Comparison of ENCODE assay signal across 16 mouse cellular contexts in the genomic region with DNA sequence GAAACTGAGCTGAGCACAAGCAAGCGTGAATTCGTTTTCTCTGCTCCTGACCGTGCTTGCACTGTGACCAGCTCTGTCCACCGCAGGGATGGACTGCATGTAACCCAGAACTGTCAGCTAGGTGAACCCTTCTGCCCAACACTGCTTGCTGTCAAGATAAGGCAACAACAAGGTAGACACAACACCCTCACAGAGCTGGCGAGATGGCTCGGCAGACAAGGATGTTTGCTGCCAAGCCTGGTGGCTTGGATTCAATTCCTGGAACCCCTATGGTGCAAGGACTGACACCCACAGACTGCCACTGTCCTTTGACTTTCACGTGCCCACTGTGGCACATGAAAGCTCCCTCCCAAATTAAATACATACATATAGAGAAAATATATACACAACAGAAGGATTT. TPM values are rescaled to one million over a fixed set of nuclear protein-coding genes. Genes with fewer than 3 reads are reported as not detected.
"Had no signal": no experiment of that assay in that cellular context is flagged by ENCODE, and none has a peak within 500 bp of the region (broad histone marks: within the 10 kb centered on the region; RNA-seq: fewer than 3 reads in every experiment).

No protein-coding gene starts in this region.

- H3K9me3 ChIP-seq: limb, embryonic 12.5 days; liver, embryonic 13.5 days; midbrain, embryonic 13.5 days; neural tube, embryonic 15.5 days had no signal

- H3K27ac ChIP-seq: layer of hippocampus, adult 2 months; left cerebral cortex, adult 2 months; limb, embryonic 12.5 days; liver, embryonic 13.5 days; midbrain, embryonic 13.5 days; neural tube, embryonic 15.5 days had no signal

- H3K27me3 ChIP-seq: limb, embryonic 12.5 days; liver, embryonic 13.5 days; midbrain, embryonic 13.5 days; neural tube, embryonic 15.5 days had no signal

- H3K9ac ChIP-seq: limb, embryonic 12.5 days; liver, embryonic 13.5 days; liver, postnatal 0 days; midbrain, embryonic 13.5 days; neural tube, embryonic 15.5 days had no signal

- H3K4me2 ChIP-seq: limb, embryonic 12.5 days; liver, embryonic 13.5 days; midbrain, embryonic 13.5 days; neural tube, embryonic 15.5 days had no signal

- ATAC-seq: liver, postnatal 0 days; midbrain, embryonic 13.5 days had no signal

- DNase-seq: kidney, postnatal 10 days; kidney, postnatal 4 days; liver; liver, embryonic 13.5 days; liver, postnatal 0 days; right cerebral cortex, adult 18-20 months; right cerebral cortex, postnatal 25 days; thymus, postnatal 36 days had no signal

- H3K4me3 ChIP-seq: layer of hippocampus, adult 2 months; left cerebral cortex, adult 2 months; limb, embryonic 12.5 days; liver, embryonic 13.5 days; midbrain, embryonic 13.5 days; myocyte; neural tube, embryonic 15.5 days had no signal

RNA-seq across cellular contexts. Expression of a gene that starts 2.9 kb away (rescaled TPM):
- total RNA-seq: left cerebral cortex, adult 2 months; megakaryocyte progenitor cell, adult 5-6 weeks had no signal
- polyA plus RNA-seq: limb, embryonic 12.5 days; myocyte; neural tube, embryonic 11.5 days had no signal
